Mouse (Mus musculus) lung, postnatal 0 days (tissue): ENCODE measurements around the gene Dctn3. TPM values are rescaled to one million over a fixed set of nuclear protein-coding genes. Genes with fewer than 3 reads are reported as not detected.
"Not testable (repeated sequence)": the region's sequence is repeated elsewhere in the genome, so short reads cannot be mapped to it uniquely, and the experiment has no call there.

Experiments
- ATAC-seq: fragments of 200-750 bp; cut with Nextera tagmentation; 2 replicates; pipeline ENCODE4 v1.8.0; 2017; ENCODE audit warnings: moderate library complexity
- DNase-seq: peaks from one replicate; pipeline ENCODE4 v3.0.0-alpha.2; 2016; ENCODE audit warnings: low spot score
- H3K27ac ChIP-seq: fragments of 300-500 bp; sonication (generic); 2 replicates; pipeline ENCODE4 v1.5.1; 2014; ENCODE audit warnings: antibody characterized with exemption, mild to moderate bottlenecking, low read length, mixed read lengths
- H3K27me3 ChIP-seq: fragments of 300-500 bp; sonication (generic); replicated peaks from 2 replicates; pipeline ENCODE4 v1.6.1; 2014; ENCODE audit warnings: low read length, mixed read lengths; ENCODE audit not compliant: insufficient read depth
- H3K36me3 ChIP-seq: fragments of 300-500 bp; sonication (generic); 2 replicates; pipeline ENCODE4 v1.6.1; 2014; ENCODE audit warnings: low read length, mixed read lengths; ENCODE audit not compliant: insufficient read depth
- H3K4me1 ChIP-seq: fragments of 300-500 bp; sonication (generic); 2 replicates; pipeline ENCODE4 v1.6.1; 2014; ENCODE audit warnings: antibody characterized with exemption, low read depth, low read length, mixed read lengths; ENCODE audit not compliant: insufficient read depth
- H3K4me2 ChIP-seq: fragments of 300-500 bp; sonication (generic); replicated peaks from 2 replicates; pipeline ENCODE4 v1.6.1; 2014; ENCODE audit warnings: low read depth, mild to moderate bottlenecking, low read length, moderate library complexity, mixed read lengths
- H3K4me3 ChIP-seq: fragments of 300-500 bp; sonication (generic); 2 replicates; pipeline ENCODE4 v1.5.1; 2014; ENCODE audit warnings: low read depth, low read length
- H3K9ac ChIP-seq: fragments of 300-500 bp; sonication (generic); replicated peaks from 2 replicates; pipeline ENCODE4 v1.6.1; 2014; ENCODE audit warnings: low read depth, mild to moderate bottlenecking
- H3K9me3 ChIP-seq: fragments of 300-500 bp; sonication (generic); 2 replicates; pipeline ENCODE4 v1.6.1; 2016; ENCODE audit warnings: low read length, mixed read lengths
- CTCF ChIP-seq: IDR thresholded peaks from 2 replicates; pipeline ENCODE4 v1.5.1; 2016; ENCODE audit warnings: antibody characterized with exemption, mild to moderate bottlenecking
- EP300 ChIP-seq: IDR thresholded peaks from 2 replicates; pipeline ENCODE4 v1.6.1; 2016; ENCODE audit warnings: antibody characterized with exemption, mild to moderate bottlenecking, control low read depth
- WGBS: fragments of 180-500 bp; shearing (Covaris S2); extraction: QIAGEN DNeasy Blood & Tissue Kit; methylation state at CpG from one replicate; pipeline ENCODE4 v1.1.7; 2014; 5-methylcytosine and 5-hydroxymethylcytosine counted together
- polyA plus RNA-seq: library from polyadenylated mRNA; unstranded; fragments of >200 nt; fragmentation: Nextera tagmentation; extraction: Ambion mirVana; gene quantifications from 2 replicates; pipeline ENCODE4 v1.2.1, GENCODE M21; 2015

Gene Dctn3
- 143 and 151 TPM in 2 replicates for polyA plus RNA-seq

DNA sequence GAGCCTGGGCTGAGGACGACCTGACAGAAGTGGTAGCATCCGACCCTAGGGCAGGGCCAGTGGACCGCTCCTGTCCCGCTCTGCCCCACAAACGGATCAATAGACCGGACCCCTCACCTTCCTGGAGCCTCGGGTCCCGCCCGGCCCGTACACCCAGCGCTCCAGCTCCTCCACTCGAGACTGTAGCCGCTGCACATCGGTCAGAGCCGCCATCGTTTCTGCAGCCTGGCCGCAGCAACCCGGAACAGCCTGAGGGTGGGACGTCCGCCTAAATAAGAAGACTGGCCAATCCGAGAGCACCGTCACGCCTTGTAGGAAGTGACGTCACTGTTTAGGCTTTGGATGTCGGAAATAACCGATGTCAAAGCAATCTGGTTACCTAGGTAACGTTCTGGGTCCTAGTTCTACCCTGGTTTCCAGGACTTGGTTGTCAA is at the start of gene Dctn3:
Gene Dctn3, minus strand, starts transcription at position 253 of the 434 bp plus-strand sequence.
- peak; percentile 99 for ATAC-seq
- WGBS: under 1% methylated on average over 27 of the region's 27 CpGs
- no peak within 1 kb of the TSS for H3K27ac ChIP-seq

DNA sequence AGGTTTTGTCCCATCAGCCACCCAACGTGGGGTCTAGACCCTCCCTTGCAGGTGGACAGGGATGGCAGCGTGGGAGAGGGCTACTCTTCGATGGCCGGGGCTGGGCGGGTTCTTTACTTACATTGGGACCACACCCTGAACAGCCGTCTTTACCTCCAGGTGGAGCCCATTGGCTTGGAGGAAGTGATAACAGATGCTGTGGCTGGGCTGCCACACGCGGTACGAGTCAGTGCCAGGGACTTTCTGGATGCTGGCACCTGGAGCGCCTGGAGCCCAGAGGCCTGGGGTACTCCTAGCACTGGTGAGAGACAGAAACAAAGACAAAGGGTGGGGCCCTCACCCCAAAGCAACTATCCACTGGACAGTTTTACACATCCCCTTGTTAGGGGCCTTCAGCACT is 44.3 kb upstream of the Dctn3 start:
- H3K4me2 ChIP-seq, H3K4me1 ChIP-seq, H3K4me3 ChIP-seq, H3K9me3 ChIP-seq, H3K27ac ChIP-seq, H3K9ac ChIP-seq, ATAC-seq, H3K36me3 ChIP-seq, H3K27me3 ChIP-seq, DNase-seq: not testable (repeated sequence)
- WGBS: 80% methylated on average over 10 of the region's 10 CpGs

More for the DNA sequence above, at the start of gene Dctn3:
- TF ChIP-seq EP300 (no peak), CTCF (no peak)
- Histone ChIP-seq H3K4me3 (peak within 1 kb of the TSS; percentile 85), H3K4me2 (peak within 1 kb of the TSS; percentile 76), H3K9ac (peak within 1 kb of the TSS; percentile 76), H3K27me3 (peaks cover 43% of the 10 kb centered on the region), H3K36me3 (peaks cover 20% of the 10 kb centered on the region), H3K9me3 (no peaks in the 10 kb centered on the region), H3K4me1 (no peaks in the 10 kb centered on the region; the same call in 1 of the 2 replicates)
- peak; percentile 99 for DNase-seq

DNA sequence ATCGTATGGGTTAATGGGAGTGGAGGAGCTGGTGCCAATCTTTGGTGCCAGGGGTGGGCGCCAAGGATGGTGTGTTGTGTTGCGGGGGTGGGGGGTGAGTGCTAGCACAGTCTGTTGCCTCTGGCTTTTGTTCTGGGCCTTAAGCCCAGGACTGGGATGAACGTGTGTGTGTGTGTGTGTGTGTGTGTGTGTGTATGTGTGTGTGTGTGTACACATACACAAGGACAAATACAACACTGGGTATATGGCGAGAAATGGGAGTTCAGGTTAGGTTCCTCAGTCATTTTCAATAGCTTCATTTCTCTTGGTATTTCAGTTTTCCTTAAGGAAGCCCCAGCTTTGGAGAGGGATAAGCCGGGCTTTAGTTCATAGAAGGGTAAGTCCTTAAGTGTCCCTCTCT is 40.2 kb upstream of the Dctn3 start:
- not testable (repeated sequence) for H3K27me3 ChIP-seq, H3K27ac ChIP-seq, H3K36me3 ChIP-seq, H3K4me2 ChIP-seq, H3K4me3 ChIP-seq, DNase-seq, H3K9me3 ChIP-seq, ATAC-seq, H3K9ac ChIP-seq
- peaks cover 13% of the 10 kb centered on the region; the same call in 1 of the 2 replicates for H3K4me1 ChIP-seq
- 79% methylated on average over 3 of the region's 6 CpGs for WGBS

DNA sequence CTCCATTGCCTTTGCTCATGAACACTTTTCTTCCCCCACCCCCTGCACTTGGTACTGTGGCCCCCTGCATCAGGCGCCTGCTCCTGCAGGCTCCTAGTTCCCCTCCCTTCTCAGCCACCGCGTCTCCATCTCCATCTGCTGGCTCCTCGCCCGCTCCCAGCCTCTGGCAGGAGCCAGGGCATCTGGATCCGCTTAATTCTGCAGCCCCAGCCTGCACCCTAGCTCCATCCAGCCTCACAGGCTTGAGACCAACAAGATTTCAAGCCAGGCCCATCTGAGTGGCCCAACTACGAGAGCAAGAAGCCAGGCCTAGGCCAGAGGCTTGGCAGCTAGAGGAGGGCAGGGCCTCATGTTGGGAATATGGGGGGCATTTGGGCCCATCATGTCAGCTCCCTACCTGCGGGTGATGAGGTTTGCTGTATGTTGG is 39.7 kb upstream of the Dctn3 start:
- peak; percentile 23 for DNase-seq
- not testable (repeated sequence) for H3K27me3 ChIP-seq, H3K4me3 ChIP-seq, H3K9ac ChIP-seq, H3K36me3 ChIP-seq, ATAC-seq, H3K27ac ChIP-seq, H3K9me3 ChIP-seq
- Histone ChIP-seq H3K4me2 (0 out of 2 replicates have a peak overlapping the region, but pooled peaks have one; percentile 11), H3K4me1 (peaks cover 13% of the 10 kb centered on the region; the same call in 1 of the 2 replicates)
- WGBS: 47% methylated on average over 8 of the region's 8 CpGs

DNA sequence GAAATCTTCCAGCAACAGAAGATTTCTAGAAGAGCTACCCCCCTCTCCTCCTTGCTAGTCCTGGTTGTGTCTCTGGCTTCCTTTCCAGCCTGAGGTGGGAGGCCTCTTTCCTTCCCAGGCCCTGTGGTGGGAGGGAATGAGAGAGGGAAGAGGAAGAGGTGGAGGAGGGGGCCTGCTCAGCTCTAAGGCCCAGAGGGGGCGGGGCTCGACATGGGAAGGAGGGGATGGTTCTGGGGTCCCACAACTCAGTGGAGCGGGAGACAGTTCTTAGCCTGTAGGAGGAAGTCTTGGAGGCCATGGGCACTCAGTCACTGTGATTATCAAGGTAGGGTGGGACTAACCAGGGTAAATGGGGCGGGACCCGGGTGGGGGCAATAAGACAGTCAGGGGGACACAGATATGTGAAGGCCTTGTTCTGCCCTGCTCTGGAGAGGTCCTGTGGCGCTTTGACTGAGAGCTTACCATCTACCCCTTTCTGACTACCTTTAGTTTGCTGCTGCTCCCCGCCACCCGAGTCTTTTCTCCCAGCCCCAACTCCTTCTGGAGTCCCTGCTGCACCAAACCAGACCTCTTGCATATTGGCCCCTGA is 39.2 kb upstream of the Dctn3 start:
- Histone ChIP-seq H3K9me3 (no peaks in the 10 kb centered on the region), H3K27me3 (no peaks in the 10 kb centered on the region), H3K4me3 (no peak overlapping the region), H3K4me1 (peaks cover 13% of the 10 kb centered on the region; the same call in 1 of the 2 replicates), H3K36me3 (no peaks in the 10 kb centered on the region), H3K9ac (no peak overlapping the region), H3K27ac (peak overlapping the region; percentile 92), H3K4me2 (peak overlapping the region; percentile 11; the same call in 1 of the 2 replicates)
- no peak for ATAC-seq
- peak; percentile 15 for DNase-seq
- TF ChIP-seq CTCF (no peak), EP300 (no peak)
- 41% methylated on average over 7 of the region's 8 CpGs for WGBS

DNA sequence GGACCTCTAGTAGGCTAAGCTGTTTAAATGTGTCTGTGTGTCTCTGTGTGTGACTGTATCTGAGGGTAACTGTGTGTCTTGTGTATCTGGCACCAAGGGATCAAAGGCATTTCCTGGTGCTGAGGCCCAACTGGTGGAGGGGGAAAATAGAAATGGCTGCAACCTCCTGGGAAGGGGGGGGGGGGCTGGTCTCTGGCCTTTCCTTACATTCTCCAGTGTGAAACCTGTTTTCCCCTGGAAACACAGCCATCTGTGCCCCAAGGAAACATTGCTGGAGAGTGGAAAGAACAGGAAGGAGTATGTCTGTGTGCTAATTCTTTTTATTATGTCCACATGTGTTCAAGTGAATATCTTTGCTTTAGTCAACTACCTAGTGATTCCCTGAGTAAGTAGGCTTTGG is 38.7 kb upstream of the Dctn3 start:
- no peak for TF ChIP-seq CTCF
- no peak for TF ChIP-seq EP300
- Histone ChIP-seq H3K36me3 (no peaks in the 10 kb centered on the region), H3K27me3 (no peaks in the 10 kb centered on the region), H3K9me3 (no peaks in the 10 kb centered on the region), H3K27ac (peak overlapping the region; percentile 92), H3K4me3 (no peak overlapping the region), H3K4me1 (peaks cover 13% of the 10 kb centered on the region; the same call in 1 of the 2 replicates), H3K4me2 (peak overlapping the region; percentile 57), H3K9ac (no peak overlapping the region)
- DNase-seq: peak; percentile 32
- no peak for ATAC-seq
